Mouse (Mus musculus): ENCODE measurements around the gene Cnbp.

Cnbp gene

DNA sequence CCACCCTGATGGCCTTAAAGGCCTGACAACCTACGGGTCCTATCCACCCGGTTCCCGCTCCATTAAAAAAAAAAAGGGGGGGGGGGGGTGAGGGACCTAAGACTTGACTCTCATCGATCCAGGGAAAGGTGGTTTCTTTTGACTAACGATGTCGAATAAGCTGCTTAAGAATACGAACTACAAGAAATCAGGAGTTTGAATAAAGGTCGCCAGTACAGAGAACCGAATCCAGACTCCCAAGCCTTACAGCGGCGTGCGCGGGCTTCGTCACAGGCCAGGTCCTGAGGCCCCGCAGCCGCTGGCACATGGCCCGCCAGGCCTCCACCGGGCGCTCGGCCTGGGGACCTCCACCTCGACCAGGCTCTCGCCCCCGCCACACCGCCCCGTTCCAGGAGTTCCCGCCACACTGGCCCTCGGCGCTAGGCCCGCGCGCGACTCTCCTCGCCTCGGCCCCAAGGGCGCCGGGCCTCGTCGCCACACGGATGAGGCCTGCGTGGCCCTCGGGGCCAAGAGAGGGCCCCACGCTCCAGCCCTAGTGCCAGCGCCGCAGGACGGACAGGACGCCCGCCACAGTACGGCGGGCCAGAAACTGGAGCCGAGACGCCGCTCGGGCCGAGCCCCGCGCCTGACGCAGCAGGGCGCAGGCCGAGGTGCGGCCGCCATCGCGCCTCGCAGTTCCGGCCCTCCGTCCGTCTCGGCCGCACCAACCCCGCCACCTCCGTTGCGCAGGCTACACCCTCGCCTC is 579 bp downstream of the Cnbp start:
- peak; percentile 37 for DNase-seq (ENCODE audit: low read depth, low spot score)

DNA sequence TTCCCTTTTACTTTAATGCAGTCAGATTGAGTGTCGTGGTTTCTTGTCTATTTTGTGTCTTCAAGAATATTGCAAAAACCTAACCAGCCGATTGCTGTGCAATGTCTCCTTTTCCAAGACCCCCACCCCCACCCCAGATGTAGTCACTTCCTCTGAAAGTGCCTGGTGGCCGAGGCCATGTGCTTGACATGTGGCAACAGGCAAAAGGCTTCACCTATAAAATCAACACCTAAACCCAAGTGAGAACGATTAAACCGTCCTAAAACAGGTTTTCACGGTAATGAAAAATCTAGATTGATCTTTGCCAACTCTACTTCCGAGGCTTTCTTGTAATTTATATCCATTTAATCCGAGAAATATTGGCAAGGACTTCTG is 1.1 kb downstream of the Cnbp start:
- peak; percentile 69 for DNase-seq (ENCODE audit: low read depth, low spot score)

DNA sequence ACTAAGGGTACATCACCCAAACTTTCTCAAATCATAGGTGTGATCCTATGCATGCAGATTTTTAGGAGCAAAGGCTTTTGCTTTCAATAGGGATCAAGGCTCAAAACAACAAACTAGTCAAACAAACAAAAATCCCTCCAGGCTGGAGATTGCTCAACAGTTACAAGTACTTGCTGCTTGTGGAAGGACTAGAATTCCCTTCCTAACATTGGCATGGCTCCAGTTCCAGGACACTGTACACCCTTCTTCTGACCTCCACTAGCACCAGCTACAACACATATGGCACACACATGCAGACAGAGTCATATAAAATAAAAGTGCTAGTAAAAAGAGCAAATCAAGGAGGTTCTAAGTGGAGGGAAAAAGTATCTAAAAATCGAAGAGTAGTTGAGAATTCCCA is 4.1 kb downstream of the Cnbp start:
- DNase-seq (ENCODE audit: low read depth, low spot score) = no peak

DNA sequence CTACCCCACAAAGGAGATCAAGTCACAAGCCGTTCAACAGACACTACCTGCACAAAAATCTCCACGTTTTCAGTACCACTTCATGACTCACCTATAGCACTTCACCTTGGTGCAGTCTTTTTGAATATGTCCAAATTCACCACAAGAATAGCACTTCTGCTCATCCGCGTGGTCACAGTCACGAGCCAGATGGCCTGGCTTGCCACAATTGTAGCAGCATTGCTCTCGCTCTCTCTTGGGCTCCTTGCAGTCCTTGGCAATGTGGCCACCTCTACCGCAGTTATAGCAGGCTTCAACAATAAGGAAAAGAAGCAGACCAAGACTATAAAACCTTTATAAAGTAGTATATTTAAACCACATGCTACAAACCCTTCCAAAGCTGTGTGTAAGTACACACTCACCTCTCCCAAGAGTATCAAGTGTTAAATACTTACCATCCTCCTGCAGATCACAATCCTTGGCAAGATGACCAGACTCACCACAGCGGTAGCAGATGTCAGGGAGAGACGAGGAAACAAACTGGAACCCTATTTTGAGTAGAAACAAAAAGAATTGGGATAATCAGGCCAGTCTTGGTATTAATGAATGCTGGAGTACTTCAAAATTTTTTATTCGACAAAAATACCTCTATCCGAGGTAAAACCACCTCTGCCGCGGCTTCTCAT is 5.7 kb downstream of the Cnbp start:
- no peak for DNase-seq (ENCODE audit: low read depth, low spot score)

DNA sequence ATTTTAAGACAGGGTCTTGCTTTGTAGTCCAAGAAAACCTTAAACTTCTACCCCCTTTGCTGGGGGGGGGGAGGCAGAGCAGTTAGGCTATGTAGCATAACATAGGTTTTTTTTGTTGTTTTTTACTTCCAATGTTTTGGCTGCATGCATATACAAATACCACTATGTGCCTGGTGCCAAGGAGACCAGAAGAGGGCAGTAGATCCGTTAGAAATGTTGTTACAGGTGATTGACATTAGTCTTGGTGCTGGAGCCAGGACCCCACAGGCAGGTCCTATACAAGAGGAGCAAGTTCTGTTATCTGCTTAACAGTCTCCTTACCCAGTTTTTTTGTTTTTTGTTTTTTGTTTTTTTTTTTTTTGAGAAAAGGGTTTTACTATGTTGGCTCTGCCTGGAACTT is 8.7 kb downstream of the Cnbp start:
- no peak for DNase-seq (ENCODE audit: low read depth, low spot score)

DNA sequence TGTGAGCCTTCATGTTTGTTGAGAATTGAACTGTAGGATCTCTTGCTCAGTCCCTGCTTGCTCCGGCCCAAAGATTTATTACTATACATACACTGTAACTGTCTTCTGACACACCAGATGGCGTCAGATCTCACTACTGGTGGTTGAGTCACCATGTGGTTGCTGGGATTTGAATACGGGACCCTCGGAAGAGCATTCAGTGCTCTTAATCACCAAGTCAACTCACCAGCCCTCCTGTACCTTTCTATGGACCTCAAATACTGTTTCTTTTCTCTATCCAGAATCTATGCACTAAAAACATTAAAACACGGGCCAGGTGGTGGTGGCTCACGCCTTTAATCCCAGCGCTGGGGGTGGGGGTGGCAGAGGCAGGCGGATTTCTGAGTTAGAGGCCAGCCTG is 9.3 kb downstream of the Cnbp start:
- DNase-seq (ENCODE audit: low read depth, low spot score) = no peak

DNA sequence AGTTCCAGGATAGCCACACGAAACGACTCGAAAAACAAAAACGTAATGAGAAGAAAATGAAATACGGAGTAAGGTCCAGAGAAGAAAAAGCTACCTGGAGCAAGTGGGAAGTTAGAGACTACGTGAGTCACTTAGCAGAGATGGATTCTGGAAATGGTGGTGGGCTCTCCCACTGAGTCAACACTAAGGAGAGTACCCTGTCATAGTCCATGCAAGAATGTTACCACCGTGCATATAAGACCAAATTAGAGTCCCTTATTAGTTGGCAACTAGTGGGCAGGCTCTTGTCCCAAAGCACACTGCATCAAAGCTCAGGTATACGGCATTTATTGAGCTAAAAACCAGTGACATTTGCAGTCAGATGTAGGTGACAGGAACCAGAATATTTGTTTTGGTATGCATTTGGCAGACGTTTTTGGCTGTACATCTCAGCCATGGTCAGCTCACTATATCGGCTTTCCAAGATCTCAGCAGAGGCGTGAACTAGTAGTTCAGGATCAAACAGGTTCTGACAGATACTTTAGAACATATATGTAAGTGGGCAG is 11.0 kb downstream of the Cnbp start:
- no peak for DNase-seq (ENCODE audit: low read depth, low spot score)

DNA sequence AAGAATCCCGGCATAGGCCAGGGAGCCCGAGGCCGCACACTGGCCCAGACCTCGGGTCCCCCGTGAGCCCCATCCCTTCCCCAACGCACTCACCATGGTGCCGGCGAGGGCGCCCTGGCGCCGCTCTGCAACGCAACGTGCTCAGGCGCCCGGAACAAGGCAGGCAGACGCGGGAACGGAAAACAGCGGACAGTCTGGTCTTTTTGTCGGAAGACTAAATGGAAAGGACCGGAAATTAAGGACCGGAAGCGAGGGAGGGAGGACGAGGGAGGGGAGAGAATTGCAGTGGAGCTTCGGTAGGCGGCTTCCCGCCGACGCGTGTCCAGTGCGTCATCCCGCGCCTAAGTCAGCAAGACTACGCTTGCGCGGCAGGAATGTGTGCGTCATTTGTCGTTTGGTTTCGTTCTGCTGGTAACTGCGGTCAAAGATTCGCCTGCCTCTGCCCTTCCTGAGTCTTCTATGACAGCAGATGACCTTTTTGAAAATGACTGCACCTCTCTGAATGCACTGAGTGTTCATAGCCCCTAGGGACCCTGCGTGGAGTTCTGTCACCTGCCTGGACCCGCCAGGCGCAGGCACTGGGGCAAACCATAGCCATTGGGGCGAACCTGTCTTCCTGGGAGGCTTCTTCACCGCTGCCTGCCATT is 12.2 kb downstream of the Cnbp start, which contains the start of gene Isy1:
Isy1 (minus strand) TSS at position 248 of the 647 bp plus-strand sequence.
- DNase-seq (ENCODE audit: low read depth, low spot score) = peak; percentile 98

DNA sequence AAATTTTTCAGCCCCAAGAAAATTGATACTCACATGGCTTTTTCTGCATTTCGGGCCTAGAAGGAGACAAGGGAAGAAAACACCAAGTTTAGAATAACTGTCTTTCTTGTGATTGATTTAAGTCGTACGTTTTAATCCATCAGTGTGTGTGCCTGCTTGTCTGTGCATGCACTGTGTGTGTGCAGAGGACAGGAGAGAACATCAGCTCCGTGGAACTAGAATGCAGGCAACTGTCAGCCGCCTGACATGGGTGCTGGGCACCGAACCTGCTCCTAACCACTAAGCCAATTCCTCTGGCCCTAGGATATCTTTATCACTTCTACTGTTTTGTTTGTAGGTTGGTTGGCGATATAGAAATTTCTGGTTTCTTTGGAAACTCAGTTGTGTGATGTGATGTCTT is 15.2 kb downstream of the Cnbp start, which contains the start of gene Gm45140:
Gm45140 (minus strand) TSS at position 101 of the 400 bp plus-strand sequence.
- no peak for DNase-seq (ENCODE audit: low read depth, low spot score)

DNA sequence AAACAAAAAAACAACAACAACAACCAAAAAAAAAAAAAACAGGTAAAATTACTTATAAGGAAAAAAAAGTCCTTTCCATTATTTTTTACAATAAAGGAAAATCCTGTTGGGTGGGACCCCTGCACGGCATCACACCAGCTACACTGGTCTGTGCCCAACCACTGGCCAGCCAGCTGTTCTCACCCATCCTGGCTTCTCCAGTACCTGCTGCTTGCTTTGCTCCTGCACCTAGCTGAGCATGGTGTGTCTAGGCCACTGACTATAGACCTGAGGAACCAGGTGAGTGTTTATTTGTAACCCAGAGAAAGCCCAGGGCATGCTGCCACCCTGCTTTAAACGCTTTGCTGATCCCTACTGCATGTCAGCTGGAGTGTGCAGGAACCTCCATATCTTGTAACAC is 30.5 kb downstream of the Cnbp start:
- no peak for DNase-seq (ENCODE audit: low read depth, low spot score)

DNA sequence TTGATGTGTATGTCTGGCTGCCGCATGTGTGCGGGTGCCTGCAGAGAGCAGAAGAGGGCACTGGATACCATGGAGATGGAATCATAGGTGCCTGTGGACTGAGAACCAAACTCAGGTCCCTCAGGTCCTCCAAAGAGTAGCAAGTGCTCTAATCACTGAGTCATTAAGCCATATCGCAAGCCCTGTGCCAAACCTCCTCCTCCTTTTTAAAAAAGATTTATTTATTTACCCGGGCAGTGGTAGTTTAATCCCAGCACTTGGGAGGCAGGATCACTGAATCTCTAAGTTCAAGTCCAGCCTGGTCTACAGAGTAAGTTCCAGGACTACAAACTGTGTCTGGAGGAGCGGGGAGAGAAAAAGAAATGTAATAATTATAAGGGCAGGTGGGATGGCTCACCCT is 36.4 kb downstream of the Cnbp start:
- DNase-seq (ENCODE audit: low read depth, low spot score) = no peak

DNA sequence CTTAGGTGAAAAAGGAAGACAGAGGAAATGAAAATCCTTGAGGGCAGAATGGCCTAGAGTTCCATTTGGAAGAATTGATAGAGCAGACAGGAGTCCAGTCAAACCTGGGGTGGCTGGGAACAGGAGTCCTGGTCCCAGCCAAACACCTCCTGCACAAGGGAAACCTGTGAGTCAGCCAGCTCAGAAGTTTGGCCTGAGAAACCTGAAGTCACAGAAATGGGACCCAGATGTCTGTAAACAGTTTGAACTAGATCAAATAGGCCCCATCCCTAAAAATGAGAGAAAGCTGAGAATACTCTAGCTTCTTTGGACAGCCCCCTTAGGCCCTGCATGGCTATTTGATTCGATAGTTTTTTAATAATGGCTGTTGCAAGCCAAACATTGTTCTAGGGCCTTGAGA is 38.2 kb downstream of the Cnbp start:
- no peak for DNase-seq (ENCODE audit: low read depth, low spot score)

DNA sequence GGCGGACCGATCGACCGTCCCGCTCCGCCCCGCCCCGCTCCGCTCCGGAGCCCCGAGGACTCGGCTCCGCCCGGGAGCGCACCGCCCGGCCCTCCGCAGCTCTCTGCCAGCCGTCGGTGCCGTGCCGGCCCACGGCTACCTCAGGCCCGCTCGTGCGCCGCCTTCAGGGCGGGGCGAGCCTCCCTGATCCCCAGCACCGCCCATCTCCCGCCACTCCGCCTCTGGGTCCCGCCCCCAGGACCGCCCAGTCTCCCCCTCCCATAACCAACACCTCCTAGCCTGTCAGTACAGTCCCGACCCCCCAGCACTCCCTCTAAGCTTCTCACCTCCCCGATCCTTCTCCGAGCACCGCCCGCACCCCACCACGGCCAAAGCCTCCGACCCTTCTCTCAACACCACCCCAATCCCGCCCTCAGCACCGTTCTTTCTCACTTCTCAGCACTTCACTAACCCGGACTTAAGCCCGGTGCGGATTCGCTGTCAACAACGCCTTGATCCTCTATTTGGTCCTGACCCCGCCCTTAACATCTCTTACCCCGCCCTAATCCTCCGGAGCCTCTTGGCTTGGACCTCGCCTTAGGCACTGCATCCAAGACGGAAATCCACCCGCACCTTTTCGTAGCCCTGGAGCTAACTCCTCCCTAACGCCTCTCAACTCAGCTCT is 39.1 kb downstream of the Cnbp start, which contains the start of gene Rab43:
Rab43 (minus strand) TSS at position 490 of the 664 bp plus-strand sequence.
- DNase-seq (ENCODE audit: low read depth, low spot score) = peak; percentile 75

DNA sequence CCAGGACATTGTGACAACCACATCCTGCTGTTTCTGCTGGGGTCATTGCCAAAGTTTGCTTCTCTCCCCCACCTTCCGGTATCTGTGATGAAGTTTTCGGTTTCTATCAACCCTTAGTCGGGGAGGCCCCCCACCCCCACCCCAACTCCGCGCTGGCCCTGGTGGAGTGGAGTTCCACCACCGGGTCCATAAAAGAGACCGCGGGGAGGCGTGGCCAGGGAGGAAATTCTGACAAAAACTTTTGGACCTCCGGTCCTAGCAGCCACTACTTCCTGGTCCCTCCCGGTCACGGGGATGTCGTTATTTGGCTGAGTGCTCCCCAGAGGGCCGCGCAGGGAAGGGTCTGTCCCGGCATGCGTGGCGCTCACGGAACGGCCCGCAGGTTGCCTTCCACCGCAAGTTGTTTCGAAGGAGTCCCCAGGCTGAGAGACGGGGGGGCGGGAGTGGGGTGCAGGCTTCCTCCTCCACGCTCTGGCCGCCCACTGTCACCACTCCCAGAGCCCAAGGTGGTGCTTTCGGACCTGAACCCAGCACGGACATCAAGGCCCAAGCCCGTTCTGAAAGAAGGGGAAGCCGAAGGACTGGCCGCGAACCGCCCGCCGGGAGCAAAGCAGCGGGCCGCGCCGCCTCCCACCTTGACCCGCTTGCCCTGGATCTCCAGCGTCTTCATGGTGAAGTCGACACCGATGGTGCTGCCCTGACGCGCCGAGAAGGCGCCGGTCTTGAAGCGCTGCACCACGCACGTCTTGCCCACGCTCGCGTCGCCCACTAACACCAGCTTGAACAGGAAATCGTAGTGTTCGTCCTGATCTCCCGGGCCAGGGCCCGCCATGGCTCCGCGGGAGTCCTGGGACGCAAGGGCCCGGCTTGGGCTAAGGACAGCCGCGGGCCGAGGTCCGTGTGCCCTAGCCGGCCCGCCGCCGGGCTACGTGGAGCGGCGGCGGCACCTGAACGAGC is 39.9 kb downstream of the Cnbp start:
- DNase-seq (ENCODE audit: low read depth, low spot score) = peak; percentile 36

DNA sequence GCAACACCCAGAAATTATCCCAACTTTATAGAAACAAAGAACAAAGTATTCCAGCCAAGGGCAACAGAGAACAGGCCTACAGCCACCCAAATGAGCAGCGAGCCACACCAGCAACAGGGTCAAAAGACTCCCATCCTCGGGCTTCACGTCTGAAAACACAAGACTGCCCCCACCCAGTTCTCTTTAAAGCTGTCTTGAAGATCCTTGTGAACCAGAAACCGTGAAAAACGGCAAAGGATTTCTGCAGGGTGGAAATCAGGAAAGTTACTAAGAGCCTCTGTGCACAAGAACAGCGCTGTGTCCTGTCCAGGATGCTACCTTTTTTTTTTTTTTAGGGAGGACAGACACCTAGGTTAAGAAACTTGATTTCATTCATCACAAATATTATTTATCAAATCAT is 40.6 kb downstream of the Cnbp start:
- DNase-seq (ENCODE audit: low read depth, low spot score) = no peak

DNA sequence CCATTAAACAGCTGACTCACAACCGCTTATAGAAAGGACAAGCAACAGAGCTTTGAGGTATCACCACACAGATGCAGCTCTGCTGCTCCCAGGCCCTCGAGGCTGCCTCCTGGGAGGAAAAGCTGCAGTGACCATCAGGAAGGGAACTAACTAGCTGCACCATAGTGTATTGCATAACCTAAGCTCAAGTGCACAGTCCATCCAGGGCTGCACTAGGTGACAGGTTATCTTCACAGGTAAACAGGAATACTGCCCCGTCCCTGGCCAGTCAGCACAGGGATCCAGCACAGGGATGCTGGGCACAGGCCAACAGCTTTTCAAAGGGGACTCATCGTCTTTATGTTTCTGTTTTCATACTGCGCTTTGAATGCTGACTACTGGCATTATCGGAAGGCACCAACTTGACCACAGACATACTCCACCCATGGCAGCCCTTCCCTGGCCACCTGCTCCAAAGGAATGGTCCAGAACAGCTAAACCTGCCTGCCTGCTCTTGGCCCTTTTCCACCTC is 41.2 kb downstream of the Cnbp start:
- no peak for DNase-seq (ENCODE audit: low read depth, low spot score)

DNA sequence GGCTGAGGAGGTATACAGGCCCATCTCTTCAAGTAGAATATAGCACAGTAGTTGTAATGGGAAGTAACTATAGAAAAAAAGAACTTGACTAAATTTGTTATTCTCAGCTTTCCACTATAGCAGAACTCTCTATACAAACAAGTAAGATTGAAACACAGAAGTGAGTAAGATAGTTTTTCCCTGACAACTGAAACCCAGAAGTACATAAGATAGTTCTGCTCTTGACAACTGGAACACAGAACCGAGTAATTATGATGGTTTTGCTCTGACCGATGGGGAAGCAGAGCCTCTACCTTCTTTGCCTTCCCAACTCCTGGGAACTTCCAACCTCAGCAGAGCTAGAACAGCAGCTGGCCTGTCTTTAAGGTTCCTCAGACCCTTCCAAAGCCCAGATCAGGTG is 41.8 kb downstream of the Cnbp start:
- DNase-seq (ENCODE audit: low read depth, low spot score) = no peak

DNA sequence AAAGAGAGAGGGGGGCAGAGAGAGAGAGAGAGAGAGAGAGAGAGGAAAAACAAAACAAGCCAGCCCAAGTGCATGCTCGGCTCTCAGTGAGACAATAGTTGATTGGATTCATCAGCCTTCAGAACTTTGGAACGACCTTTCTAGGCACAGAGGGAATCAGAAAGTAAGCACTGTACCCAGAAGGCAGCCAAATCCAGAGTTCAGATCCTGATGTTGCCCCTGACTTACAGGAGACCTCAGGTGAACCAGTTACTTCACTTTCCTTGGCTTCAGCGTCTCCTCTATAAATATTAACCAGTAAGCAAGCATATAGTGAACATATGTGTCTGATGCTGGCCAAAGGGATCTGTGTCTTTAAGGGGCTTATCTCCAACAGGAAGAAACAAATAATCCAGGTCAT is 42.4 kb downstream of the Cnbp start:
- DNase-seq (ENCODE audit: low read depth, low spot score) = no peak

DNA sequence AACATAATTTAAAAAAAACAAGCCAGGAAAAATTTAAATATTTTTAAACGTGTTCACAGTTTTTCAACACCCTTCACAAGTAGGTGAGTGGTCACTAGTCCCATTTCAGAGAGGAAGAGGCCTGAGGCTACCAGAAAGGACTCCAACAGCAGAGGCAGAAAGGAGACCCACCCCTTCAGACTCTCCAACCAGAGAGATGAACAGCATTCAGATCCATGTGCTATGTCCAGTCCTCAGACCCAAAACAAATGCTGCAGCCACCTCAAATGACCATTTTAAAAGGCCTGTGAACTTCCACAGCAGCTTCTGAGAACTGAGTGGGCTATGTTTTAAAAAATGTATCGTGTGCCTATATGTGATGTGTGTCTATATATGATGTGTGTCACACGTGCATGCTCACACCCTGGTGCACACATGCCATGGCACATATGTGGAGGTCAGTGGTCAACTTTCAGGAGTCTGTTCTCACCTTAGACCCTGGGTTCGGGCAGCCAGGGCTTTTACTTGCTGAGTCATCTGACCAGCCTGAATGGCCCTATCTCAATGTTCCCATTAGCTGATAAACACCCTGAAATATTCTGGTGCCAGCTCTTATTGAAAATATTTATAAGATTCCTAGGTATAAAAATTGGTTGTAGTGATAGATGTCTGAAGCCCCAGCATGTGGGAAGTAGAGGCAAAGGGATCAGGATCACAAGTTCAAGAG is 43.0 kb downstream of the Cnbp start:
- DNase-seq (ENCODE audit: low read depth, low spot score) = no peak

DNA sequence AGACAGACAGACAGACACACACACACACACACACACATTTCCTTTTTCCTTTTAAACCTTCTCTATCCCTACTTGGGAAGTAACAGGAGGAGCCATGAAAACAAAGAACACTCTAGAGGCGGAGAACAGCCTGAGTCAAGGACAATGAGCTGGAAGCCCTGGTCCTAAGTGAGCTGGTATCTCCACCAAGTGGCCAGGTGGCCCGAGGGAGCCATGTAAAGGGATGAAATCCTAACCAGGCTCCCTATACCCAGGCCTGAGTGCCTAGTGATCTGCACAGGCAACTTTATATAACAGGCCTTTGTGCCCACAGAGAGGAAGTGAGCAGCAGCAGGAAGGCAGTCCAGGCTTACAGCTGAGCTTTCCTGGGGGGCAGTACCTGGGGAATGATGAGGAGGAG is 44.0 kb downstream of the Cnbp start:
- DNase-seq (ENCODE audit: low read depth, low spot score) = no peak

All from forelimb bud, embryonic 11.5 days (tissue).